Mouse (Mus musculus) activated CD4-positive, CD25-positive, alpha-beta regulatory T cell, adult 9 weeks (primary cell): ENCODE results near the gene 4930555G01Rik. TPM values are rescaled to one million over a fixed set of nuclear protein-coding genes. Genes with fewer than 3 reads are reported as not detected.

ENCODE experiments used
- polyA plus RNA-seq: library from polyadenylated mRNA; unstranded; fragments of 100-300 nt; shearing (Covaris generic); gene quantifications from one replicate; pipeline ENCODE4 v1.2.1, GENCODE M21; 2017

The 4930555G01Rik gene
- polyA plus RNA-seq: not detected

GRCm38 (mm10) chr14:5050329-5050728, at the start of gene 4930555G01Rik:
4930555G01Rik (plus strand) TSS chr14:5050629.

GRCm38 (mm10) chr14:5015591-5015990, 34.8 kb upstream of the 4930555G01Rik start, which contains the start of gene Gm3298:
Gm3298 (plus strand) TSS chr14:5015891.

GRCm38 (mm10) chr14:5070611-5071490, 20.4 kb downstream of the 4930555G01Rik start, which contains the start of gene Gm8281:
Gm8281 (plus strand) TSS chr14:5071040.

Other genes starting within 250 kb of the 4930555G01Rik start
- gene Gm3269, start 212.5 kb upstream of the 4930555G01Rik start, polyA plus RNA-seq: not detected
- gene Gm3264, start 195.1 kb upstream of the 4930555G01Rik start, polyA plus RNA-seq: 1.6 TPM
- gene Gm3278, start 158.2 kb upstream of the 4930555G01Rik start, polyA plus RNA-seq: not detected
- 0.24 TPM for gene Gm8297, start 66.7 kb upstream of the 4930555G01Rik start, polyA plus RNA-seq
- gene Gm3298, start 34.7 kb upstream of the 4930555G01Rik start, polyA plus RNA-seq: not detected
- gene Gm8281, start 20.4 kb downstream of the 4930555G01Rik start, polyA plus RNA-seq: 8.3 TPM
- not detected for gene Gm8279, start 80.9 kb downstream of the 4930555G01Rik start, polyA plus RNA-seq
- not detected for gene Gm3317, start 113.9 kb downstream of the 4930555G01Rik start, polyA plus RNA-seq
- gene Gm8271, start 135.2 kb downstream of the 4930555G01Rik start, polyA plus RNA-seq: not detected
- gene Gm3526, start 210.0 kb downstream of the 4930555G01Rik start, polyA plus RNA-seq: not detected